Mouse (Mus musculus) cortical plate, adult 2 months (tissue): ENCODE results near the gene Retsat.

Experiments
- CTCF ChIP-seq: fragments of 200-500 bp; IDR thresholded peaks from 2 replicates; pipeline ENCODE4 v1.5.1; 2011; ENCODE audit warnings: mild to moderate bottlenecking, control low read depth, low read length; ENCODE audit not compliant: insufficient read depth; ENCODE audit errors: extremely low read depth
- POLR2A ChIP-seq: fragments of 200-500 bp; IDR thresholded peaks from 2 replicates; pipeline ENCODE4 v1.6.1; 2011; ENCODE audit warnings: mild to moderate bottlenecking, low read length, control low read depth; ENCODE audit not compliant: insufficient read depth; ENCODE audit errors: extremely low read depth

DNA sequence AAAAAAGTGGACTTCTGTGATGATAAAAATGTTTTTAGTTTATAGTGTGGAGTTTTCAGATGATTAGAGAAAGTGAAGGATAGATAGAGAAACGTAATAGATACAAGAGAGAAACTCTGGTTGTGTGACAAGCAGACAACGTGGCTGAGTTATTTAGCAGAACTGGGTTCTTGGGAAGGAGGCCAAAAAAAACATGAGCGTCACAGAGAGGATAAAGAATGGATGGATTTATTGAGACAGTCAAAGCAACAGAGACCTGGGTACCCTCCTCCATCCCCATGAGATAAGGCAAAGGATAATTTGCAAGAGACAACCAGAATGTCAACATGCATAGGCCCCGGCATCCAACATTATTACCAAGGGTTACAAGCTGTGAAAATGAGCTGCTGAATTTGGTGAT lies 12.0 kb downstream of the Retsat start:
- TF ChIP-seq CTCF (no peak), POLR2A (no peak)
